Mouse (Mus musculus): ENCODE measurements at regions not wholly inside any gene's neighbourhood (a gene's known extent, or its start where the extent isn't known, plus 50 kb on each side); places are given as distances from the start of the nearest gene placed in this dataset.
"Not testable (repeated sequence)": the region's sequence is repeated elsewhere in the genome, so short reads cannot be mapped to it uniquely, and the experiment has no call there.

DNA sequence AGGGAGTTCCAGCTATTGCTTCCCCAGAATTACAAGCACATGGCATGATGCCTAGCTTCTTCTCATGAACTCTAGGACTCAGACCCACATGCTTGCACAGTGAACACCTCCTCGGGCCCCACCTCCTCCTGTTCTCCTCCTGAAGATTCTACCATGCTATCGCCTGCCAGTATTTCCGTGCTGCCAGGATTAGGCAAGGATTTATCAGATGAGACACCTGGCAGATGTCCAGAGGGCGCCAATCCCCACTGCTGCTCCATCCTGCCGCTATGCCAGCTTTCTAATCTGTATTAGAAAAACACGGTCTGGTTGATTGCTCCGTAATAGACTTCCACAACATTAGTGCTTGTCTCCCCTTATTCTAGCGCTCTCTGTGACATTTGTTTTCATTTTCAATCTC, 209.0 kb downstream of the Nucb2 start:
- Histone ChIP-seq H3K4me1 (ENCODE audit: control insufficient read depth, low read depth, low read length) (no peaks in the 10 kb centered on the region), H3K27me3 (ENCODE audit: control insufficient read depth, insufficient read depth, low read depth, low read length) (no peaks in the 10 kb centered on the region), H3K9me3 (replicated peaks; ENCODE audit: control insufficient read depth, low read length) (no peaks in the 10 kb centered on the region), H3K4me2 (ENCODE audit: low read depth, low read length) (no peak overlapping the region), H3K27ac (ENCODE audit: low read length) (no peak overlapping the region), H3K4me3 (ENCODE audit: low read depth, low read length) (no peak overlapping the region), H3K36me3 (ENCODE audit: control insufficient read depth, insufficient read depth) (no peaks in the 10 kb centered on the region), H3K9ac (ENCODE audit: low read depth, low read length) (no peak overlapping the region)
- WGBS (ENCODE audit: insufficient replicate concordance) = 64% methylated on average over 8 of the region's 8 CpGs
- ATAC-seq (ENCODE audit: low read depth) = no peak

DNA sequence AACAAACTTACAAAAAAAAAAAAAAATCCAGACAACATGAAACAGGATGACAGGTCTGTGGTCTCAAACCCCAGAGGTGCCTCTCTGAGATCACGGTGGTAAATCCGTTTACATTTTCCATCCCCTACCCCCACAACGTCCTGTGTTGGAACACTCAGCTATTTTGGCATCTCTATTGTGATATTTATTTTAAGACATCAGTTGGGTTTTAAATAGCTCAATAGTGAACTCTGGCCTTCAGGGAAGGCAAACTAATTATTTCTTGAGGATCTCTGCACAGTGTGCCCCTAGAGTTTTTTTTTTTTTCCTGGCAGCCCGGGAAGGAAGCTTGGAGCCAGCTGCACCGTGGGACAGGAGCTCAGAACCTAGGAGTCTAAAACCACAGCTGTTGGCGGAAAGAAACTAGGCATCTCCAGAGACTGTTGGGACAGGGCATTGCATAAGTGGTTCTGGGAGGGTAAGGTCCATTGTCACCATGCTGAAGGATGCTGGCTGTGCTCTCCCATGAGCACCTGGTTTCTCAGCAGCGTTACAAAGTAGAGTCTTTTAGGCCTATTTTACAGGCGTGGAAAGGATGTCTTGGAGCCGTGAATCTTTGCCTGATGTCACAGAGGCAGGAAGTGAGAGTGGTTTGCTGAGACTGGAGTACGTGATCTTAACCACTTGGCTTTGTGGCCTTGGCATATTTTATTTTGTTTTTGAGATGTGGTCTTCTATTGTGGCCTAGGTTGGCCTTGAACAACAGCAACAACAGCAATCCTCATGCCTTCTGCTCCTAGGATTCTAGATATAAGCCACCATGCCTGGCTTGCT, 211.3 kb downstream of the Nucb2 start:
- H3K27ac ChIP-seq (ENCODE audit: low read length) = no peak overlapping the region
- ATAC-seq (ENCODE audit: low read depth) = no peak
- no peaks in the 10 kb centered on the region for H3K9me3 ChIP-seq (replicated peaks; ENCODE audit: control insufficient read depth, low read length)
- 36% methylated on average over 10 of the region's 10 CpGs for WGBS (ENCODE audit: insufficient replicate concordance)
- no peak overlapping the region for H3K4me3 ChIP-seq (ENCODE audit: low read depth, low read length)
- H3K4me1 ChIP-seq (ENCODE audit: control insufficient read depth, low read depth, low read length) = no peaks in the 10 kb centered on the region
- H3K36me3 ChIP-seq (ENCODE audit: control insufficient read depth, insufficient read depth) = no peaks in the 10 kb centered on the region
- no peaks in the 10 kb centered on the region for H3K27me3 ChIP-seq (ENCODE audit: control insufficient read depth, insufficient read depth, low read depth, low read length)
- H3K9ac ChIP-seq (ENCODE audit: low read depth, low read length) = no peak overlapping the region
- H3K4me2 ChIP-seq (ENCODE audit: low read depth, low read length) = no peak overlapping the region

DNA sequence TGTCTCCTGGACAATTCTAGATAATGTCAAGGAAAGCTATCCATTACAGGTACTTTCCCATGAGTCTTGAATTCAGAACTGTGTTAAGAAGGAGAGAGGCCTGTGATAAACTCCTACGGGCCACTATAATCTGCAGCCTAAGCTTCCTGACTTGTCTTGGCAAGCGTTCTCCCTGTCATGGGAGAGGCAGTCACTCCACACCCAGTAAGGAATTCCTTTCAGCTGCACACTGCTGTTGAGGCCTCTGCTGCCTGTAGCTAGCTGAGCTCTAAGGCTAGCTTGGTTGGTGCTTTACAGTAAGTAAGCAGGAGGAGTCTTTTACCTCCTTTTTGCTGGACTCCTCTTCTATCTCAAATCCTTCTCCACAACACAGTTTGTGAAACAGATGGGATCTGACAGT, 224.2 kb downstream of the Nucb2 start:
- H3K4me3 ChIP-seq (ENCODE audit: low read depth, low read length) = no peak overlapping the region
- no peaks in the 10 kb centered on the region for H3K27me3 ChIP-seq (ENCODE audit: control insufficient read depth, insufficient read depth, low read depth, low read length)
- no peaks in the 10 kb centered on the region for H3K36me3 ChIP-seq (ENCODE audit: control insufficient read depth, insufficient read depth)
- H3K27ac ChIP-seq (ENCODE audit: low read length) = no peak overlapping the region
- H3K4me2 ChIP-seq (ENCODE audit: low read depth, low read length) = no peak overlapping the region
- no peaks in the 10 kb centered on the region for H3K4me1 ChIP-seq (ENCODE audit: control insufficient read depth, low read depth, low read length)
- H3K9me3 ChIP-seq (replicated peaks; ENCODE audit: control insufficient read depth, low read length) = no peaks in the 10 kb centered on the region
- no peak overlapping the region for H3K9ac ChIP-seq (ENCODE audit: low read depth, low read length)
- 61% methylated on average over 2 of the region's 2 CpGs for WGBS (ENCODE audit: insufficient replicate concordance)
- ATAC-seq (ENCODE audit: low read depth) = no peak

GRCm38 (mm10) chr7:116729795-116730194, 225.6 kb downstream of the Nucb2 start:
- Histone ChIP-seq H3K4me2 (ENCODE audit: low read depth, low read length) (no peak overlapping the region), H3K4me3 (ENCODE audit: low read depth, low read length) (no peak overlapping the region), H3K36me3 (ENCODE audit: control insufficient read depth, insufficient read depth) (no peaks in the 10 kb centered on the region), H3K9me3 (replicated peaks; ENCODE audit: control insufficient read depth, low read length) (no peaks in the 10 kb centered on the region), H3K27me3 (ENCODE audit: control insufficient read depth, insufficient read depth, low read depth, low read length) (no peaks in the 10 kb centered on the region), H3K27ac (ENCODE audit: low read length) (no peak overlapping the region), H3K4me1 (ENCODE audit: control insufficient read depth, low read depth, low read length) (no peaks in the 10 kb centered on the region), H3K9ac (ENCODE audit: low read depth, low read length) (no peak overlapping the region)
- ATAC-seq (ENCODE audit: low read depth) = no peak
- 51% methylated on average over 4 of the region's 4 CpGs for WGBS (ENCODE audit: insufficient replicate concordance)

DNA sequence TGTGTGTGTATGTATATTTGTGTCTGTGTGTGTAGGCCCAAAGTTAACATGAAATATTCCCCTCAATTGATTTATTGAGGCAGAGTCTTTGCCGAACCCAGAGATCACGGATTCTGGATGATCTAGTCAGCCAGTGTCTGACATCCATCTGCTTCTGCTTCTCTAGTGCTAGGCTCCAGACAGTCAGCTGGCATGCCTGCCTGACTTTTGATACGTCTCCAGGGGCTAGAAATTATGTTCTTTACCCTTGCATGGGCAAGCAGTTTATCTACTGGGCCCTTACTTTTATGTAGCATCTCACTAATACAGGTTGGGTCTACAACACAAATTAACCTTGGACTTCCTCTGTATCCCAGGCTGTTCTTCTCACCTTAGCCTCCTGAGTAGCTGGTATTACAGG, 231.5 kb downstream of the Nucb2 start:
- Histone ChIP-seq H3K4me1 (ENCODE audit: control insufficient read depth, low read depth, low read length) (no peaks in the 10 kb centered on the region), H3K4me3 (ENCODE audit: low read depth, low read length) (no peak overlapping the region), H3K27ac (ENCODE audit: low read length) (no peak overlapping the region), H3K9ac (ENCODE audit: low read depth, low read length) (no peak overlapping the region), H3K36me3 (ENCODE audit: control insufficient read depth, insufficient read depth) (no peaks in the 10 kb centered on the region), H3K27me3 (ENCODE audit: control insufficient read depth, insufficient read depth, low read depth, low read length) (no peaks in the 10 kb centered on the region), H3K4me2 (ENCODE audit: low read depth, low read length) (no peak overlapping the region), H3K9me3 (replicated peaks; ENCODE audit: control insufficient read depth, low read length) (no peaks in the 10 kb centered on the region)
- no peak for ATAC-seq (ENCODE audit: low read depth)
- WGBS (ENCODE audit: insufficient replicate concordance) = 49% methylated on average over 3 of the region's 3 CpGs

DNA sequence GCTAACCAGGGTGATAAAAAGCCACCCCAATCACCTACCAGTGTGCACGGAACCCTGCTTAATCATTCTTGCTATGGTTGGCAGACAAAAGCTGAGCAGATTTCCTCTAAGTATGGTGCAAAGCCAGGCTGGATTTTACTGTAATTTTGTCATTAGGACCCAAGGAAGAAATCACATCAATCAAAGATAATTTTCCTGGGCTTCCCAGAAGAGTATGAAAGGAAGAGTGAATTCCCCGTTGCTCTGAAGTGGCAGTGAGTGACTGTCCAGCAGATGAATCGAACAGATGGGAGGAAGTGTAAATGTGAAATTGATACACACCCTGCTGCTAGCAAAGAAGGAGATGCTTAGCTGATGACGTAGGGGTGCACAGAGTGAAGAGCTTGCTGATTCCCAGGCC, 232.2 kb downstream of the Nucb2 start:
- Histone ChIP-seq H3K27ac (ENCODE audit: low read length) (no peak overlapping the region), H3K4me3 (ENCODE audit: low read depth, low read length) (no peak overlapping the region), H3K4me1 (ENCODE audit: control insufficient read depth, low read depth, low read length) (no peaks in the 10 kb centered on the region), H3K36me3 (ENCODE audit: control insufficient read depth, insufficient read depth) (no peaks in the 10 kb centered on the region), H3K9me3 (replicated peaks; ENCODE audit: control insufficient read depth, low read length) (no peaks in the 10 kb centered on the region), H3K27me3 (ENCODE audit: control insufficient read depth, insufficient read depth, low read depth, low read length) (no peaks in the 10 kb centered on the region), H3K9ac (ENCODE audit: low read depth, low read length) (no peak overlapping the region), H3K4me2 (ENCODE audit: low read depth, low read length) (no peak overlapping the region)
- ATAC-seq (ENCODE audit: low read depth) = no peak
- 48% methylated on average over 4 of the region's 4 CpGs for WGBS (ENCODE audit: insufficient replicate concordance)

DNA sequence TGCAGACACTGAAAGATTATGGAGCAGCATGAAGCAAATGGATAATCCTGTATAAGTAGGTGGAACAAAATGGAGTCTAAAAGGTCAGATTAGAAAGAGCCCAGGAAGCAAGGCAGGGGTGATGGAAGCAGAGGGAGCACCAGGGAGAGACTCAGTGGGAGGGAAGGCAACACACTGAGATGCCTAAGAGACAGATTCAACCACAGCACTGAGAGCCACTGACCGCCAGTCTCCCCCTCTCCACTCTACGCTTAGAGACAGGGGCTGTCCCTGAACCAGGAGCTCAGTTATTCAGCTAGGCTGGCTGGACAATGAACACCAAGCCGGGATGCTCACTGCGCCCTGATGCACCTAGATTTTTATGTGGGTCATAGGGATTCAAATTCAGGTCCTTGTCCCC, 233.8 kb downstream of the Nucb2 start:
- H3K27ac ChIP-seq (ENCODE audit: low read length) = no peak overlapping the region

DNA sequence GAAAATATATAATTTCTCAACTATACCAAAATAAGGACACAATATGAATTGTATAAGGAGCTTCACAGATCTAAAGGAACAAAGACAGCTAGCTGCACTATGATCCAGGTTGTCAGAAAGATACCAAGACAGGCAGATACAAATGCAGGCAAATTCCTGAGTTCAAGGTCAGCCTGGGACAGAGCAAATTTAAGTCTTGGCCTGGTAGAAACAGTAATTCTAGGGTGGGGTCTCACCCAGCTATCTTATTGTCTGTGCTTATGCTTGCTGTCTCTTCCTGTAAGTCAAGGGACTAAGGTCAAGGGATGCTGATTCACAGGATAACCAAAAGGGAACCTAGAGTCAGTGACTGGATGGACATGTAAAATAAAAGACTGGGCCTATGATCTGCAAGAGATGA, 250.4 kb downstream of the Nucb2 start:
- H3K4me3 ChIP-seq (ENCODE audit: low read depth, low read length) = no peak overlapping the region
- no peak overlapping the region for H3K27ac ChIP-seq (ENCODE audit: low read length)
- ATAC-seq (ENCODE audit: low read depth) = no peak
- H3K36me3 ChIP-seq (ENCODE audit: control insufficient read depth, insufficient read depth) = no peaks in the 10 kb centered on the region
- no peaks in the 10 kb centered on the region for H3K9me3 ChIP-seq (replicated peaks; ENCODE audit: control insufficient read depth, low read length)
- H3K4me2 ChIP-seq (ENCODE audit: low read depth, low read length) = no peak overlapping the region
- H3K9ac ChIP-seq (ENCODE audit: low read depth, low read length) = no peak overlapping the region
- H3K4me1 ChIP-seq (ENCODE audit: control insufficient read depth, low read depth, low read length) = no peaks in the 10 kb centered on the region
- H3K27me3 ChIP-seq (ENCODE audit: control insufficient read depth, insufficient read depth, low read depth, low read length) = no peaks in the 10 kb centered on the region

More for the DNA sequence above, 233.8 kb downstream of the Nucb2 start:
- Histone ChIP-seq H3K27me3 (ENCODE audit: control insufficient read depth, insufficient read depth, low read depth, low read length) (no peaks in the 10 kb centered on the region), H3K9me3 (replicated peaks; ENCODE audit: control insufficient read depth, low read length) (no peaks in the 10 kb centered on the region), H3K4me2 (ENCODE audit: low read depth, low read length) (no peak overlapping the region), H3K4me1 (ENCODE audit: control insufficient read depth, low read depth, low read length) (no peaks in the 10 kb centered on the region), H3K36me3 (ENCODE audit: control insufficient read depth, insufficient read depth) (no peaks in the 10 kb centered on the region), H3K4me3 (ENCODE audit: low read depth, low read length) (no peak overlapping the region), H3K9ac (ENCODE audit: low read depth, low read length) (no peak overlapping the region)
- ATAC-seq (ENCODE audit: low read depth) = no peak
- 68% methylated on average over 4 of the region's 4 CpGs for WGBS (ENCODE audit: insufficient replicate concordance)

- not testable (repeated sequence) for H3K27ac ChIP-seq (ENCODE audit: low read length); H3K9me3 ChIP-seq (replicated peaks; ENCODE audit: control insufficient read depth, low read length); H3K9ac ChIP-seq (ENCODE audit: low read depth, low read length); H3K4me3 ChIP-seq (ENCODE audit: low read depth, low read length); H3K36me3 ChIP-seq (ENCODE audit: control insufficient read depth, insufficient read depth); H3K4me1 ChIP-seq (ENCODE audit: control insufficient read depth, low read depth, low read length); H3K4me2 ChIP-seq (ENCODE audit: low read depth, low read length); H3K27me3 ChIP-seq (ENCODE audit: control insufficient read depth, insufficient read depth, low read depth, low read length); ATAC-seq (ENCODE audit: low read depth)
- 80% methylated on average over 19 of the region's 19 CpGs for WGBS (ENCODE audit: insufficient replicate concordance)
Measured at GRCm38 (mm10) chr7:116792181-116792580, 288.0 kb downstream of the Nucb2 start.

Data from liver, embryonic 16.5 days (tissue).